Mouse (Mus musculus): ENCODE measurements at regions not wholly inside any gene's neighbourhood (a gene's known extent, or its start where the extent isn't known, plus 50 kb on each side); places are given as distances from the start of the nearest gene placed in this dataset.
A peak's percentile ranks its signal among the peaks of the same experiment; 100 is the strongest.

DNA sequence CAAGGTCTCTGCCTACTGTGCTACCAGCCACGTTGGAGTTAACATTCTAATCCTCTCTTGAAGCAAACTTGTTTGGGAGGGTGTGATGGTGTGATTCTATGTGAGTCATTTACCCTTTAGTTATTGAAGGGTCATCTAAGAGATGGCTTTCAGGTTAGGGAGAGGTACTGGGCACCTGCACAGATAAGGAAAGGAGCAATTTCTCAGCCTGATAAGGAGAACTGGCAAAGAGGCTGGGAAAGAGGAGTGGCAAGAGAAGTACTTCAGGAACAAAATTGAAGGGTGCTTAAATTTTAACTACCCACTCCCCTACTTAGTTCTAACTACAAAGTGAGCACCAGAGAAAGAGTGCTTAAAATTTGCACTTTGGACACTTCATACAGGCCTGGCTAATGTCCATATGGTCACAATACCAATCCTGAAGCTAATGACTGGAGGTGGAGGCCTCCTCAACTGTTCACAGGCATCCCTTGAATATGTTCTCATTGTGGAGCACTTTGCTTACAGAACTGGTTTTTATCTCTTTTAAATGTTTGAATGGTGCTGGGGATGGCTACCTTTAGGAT lies 197.1 kb downstream of the Tmsb4x start:
- ATAC-seq (replicated peaks; ENCODE audit: low read depth, poor library complexity, severe bottlenecking) = no peak

DNA sequence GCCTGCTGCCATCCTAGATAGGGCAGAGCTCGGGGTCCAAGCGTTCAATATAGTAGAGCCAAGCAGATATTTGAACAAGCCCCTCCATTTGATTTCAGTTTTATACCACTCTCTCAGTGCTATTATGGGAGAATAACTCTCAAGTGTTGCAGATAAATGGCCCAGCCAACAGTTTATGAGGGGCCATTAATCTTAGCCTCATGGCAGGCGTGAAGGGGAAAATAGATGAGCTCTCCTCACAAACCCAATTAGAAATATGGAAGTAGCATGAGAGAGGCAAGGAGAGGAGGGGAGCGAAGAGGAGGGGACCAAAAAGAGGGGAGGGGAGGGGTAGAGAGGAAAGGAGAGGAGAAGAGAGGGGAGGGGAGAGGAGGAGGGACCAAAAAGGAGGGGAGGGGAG lies 213.3 kb downstream of the Tmsb4x start:
- no peak for ATAC-seq (replicated peaks; ENCODE audit: low read depth, poor library complexity, severe bottlenecking)

DNA sequence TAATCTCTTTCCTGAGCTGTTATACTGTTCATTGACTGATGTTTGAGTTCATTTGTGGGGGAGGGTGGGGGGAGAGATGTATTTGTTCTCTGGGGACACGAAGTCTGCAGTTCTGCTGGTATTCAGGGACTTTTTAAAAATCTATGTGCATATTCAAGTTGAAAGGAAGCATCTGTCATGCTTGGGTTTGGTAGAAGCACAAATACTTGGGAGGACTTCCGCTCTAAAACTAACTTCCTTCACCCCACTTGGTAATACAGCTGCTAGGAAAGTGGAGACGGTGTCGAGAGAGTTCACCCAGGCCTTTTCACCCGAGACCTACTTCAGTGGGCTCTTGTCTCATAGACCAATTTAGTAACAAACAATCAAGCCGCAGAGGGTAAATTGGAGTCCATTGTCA lies 228.1 kb downstream of the Tmsb4x start:
- 0 out of 2 replicates have a peak, but pooled peaks have one; percentile 39 for ATAC-seq (replicated peaks; ENCODE audit: low read depth, poor library complexity, severe bottlenecking)

DNA sequence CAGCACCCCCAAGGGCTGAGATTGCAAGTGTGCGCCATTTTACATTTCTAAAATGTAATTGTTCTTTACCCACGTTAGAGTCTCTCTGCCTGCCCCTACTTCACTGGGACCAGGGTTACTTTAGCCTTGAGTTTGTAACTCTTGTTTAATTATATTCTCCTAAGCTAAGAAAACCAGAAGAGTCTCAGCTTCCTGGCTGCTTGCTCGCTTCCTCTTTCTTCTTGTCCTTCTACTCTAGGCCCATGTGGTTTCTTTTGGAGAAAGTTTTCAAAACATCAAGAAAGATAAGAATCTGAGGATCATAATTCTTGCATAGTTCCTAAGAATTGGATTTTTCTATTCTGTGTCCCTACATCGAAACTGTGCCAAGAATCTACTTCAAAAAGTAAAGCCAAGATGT lies 228.6 kb downstream of the Tmsb4x start:
- ATAC-seq (replicated peaks; ENCODE audit: low read depth, poor library complexity, severe bottlenecking) = peak; percentile 69

DNA sequence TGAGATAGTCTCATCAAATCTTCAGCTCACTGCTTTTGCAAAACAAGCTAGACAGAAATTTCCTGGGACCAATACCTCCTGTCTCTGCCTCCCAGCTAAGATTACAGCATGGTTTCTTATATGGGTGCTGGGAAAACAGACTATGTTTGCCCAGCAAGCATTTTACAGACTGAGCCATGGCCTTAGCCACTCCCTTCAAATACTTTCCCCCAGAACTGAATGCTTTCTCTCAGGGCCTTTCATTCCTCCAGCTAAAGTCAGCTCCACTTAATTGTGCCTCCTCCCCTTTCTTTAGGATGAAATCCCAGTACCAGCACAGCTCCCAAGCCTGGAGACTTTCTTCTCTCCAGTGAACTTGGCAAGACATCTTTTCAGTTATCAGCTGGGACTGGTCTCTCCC lies 232.1 kb downstream of the Tmsb4x start:
- ATAC-seq (replicated peaks; ENCODE audit: low read depth, poor library complexity, severe bottlenecking) = no peak

DNA sequence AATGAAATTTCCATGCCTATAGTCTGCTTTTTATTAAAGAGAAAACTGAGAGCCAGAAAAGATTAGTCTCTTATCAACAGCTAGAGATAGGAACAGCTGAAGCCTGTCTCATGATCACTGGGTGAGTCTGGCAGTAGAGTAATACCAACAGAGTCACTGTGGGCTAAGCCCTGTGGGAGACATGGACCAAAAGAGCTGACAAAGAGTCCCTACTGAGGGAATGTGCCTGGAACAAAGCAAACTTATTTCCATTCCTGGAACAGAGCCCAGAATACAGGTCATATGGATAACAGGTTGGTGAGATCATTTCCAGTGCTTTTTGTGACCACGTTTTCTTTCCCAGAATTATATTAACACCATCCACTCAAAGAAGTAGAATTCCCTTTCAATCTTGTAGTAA lies 237.4 kb downstream of the Tmsb4x start:
- ATAC-seq (replicated peaks; ENCODE audit: low read depth, poor library complexity, severe bottlenecking) = no peak

DNA sequence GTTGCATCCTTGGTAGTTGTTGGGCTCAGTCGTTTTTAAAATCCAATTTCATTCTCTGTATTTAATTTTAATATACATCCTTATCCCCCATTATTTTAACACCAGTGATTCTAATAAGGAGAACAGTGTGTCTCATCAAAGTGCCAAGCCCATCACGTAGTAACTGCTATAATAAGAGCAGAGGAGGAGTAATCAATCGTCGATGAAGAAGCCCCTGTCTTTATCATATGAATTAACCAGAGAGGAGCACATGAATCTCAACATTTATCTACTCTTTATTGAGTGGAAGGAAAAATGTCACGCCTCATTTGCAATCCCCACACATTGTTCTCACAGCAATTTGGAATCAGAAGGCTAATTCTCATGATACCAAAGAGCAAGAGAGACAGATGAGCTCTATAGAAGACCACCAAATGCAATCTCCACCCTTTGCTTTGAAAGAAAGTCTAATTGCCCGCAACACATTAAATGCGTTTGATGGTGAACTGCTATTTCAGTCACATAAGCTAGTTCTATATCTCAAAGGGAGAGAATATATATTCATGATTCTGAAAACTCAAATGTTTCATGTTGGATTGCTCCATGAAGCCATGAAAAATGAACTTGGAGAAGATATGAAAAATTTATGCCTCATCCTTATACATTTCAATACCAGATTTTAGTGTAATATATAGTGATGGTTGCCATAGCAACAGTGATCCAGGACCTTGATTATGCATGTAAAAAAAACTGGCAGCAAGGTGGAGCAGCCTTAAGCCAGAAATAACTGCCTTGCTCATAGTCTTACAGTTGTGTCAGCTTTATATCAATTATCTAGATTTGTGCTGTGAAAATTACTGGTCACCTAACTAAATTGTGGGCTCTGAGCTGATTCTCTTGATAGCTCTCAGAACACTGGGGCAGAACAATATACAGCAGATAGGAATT lies 244.2 kb downstream of the Tmsb4x start:
- no peak for ATAC-seq (replicated peaks; ENCODE audit: low read depth, poor library complexity, severe bottlenecking)

DNA sequence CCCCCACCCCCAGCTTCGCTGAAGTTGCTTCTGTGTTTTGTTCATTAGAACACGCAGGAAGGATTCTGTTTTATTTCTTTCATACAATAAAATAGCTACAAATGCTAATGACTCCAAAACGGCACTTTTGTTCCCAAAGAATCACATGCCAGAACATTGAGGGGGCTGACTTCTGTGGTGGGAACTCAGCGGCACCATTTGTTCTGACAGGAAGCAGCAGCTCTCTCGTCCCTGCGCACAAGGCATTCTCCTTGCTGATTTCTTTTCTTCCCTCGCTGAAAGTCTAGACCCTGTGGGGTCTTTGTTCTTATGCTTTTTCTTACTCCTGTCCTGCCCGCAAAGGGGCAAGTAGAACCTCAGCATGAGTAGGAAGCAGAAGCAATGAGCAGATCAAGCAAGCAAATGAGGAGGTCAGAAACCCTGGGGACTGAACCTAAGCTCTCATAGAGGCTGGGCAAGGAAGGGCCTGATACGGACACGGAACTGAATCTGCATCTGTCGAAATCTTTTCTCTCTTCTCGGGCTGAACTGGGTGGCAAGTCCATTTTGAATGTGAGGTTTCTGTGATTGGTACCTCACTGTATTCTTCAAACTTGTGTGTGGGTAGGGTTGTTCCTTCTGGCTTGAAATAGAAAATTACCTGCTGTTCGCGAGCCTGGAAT lies 256.5 kb downstream of the Tmsb4x start:
- peak; percentile 79 for ATAC-seq (replicated peaks; ENCODE audit: low read depth, poor library complexity, severe bottlenecking)

DNA sequence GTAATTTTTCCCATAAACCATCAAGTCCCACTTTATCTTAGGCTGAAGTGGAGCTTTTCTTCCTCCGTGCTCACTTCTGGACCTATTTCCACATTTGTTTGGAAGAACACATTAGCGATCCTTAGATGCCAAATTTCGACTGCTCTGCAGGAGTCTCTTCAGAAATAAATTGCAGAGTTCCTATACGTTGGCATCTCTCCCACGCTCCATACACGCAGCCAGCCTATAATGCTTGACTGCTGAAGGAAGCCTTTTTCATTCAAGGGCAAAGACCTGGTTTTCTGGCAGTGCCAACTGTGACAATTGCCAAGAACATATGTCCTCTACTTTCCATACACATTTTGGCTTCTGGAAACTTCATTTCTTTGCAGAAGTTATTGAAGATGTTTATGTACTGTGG lies 258.1 kb downstream of the Tmsb4x start:
- no peak for ATAC-seq (replicated peaks; ENCODE audit: low read depth, poor library complexity, severe bottlenecking)

DNA sequence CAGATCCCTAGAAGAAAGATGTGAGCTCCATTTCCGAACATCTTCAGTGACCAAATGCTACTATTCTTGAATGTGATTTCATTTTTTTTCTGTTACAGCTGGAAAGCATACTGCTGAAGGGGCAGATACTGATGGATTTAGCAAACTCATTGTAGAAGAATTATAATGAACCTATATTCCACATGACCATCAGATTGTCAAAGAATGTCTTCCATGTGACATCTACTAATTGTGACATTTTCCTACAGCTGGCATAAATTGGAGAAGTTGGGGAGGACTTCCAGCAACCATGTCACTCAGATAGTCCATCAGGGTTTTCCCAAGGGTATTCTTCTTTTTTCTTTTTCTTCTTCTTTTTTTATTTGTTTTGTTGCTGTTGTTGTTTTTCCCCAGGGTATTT lies 263.2 kb downstream of the Tmsb4x start:
- ATAC-seq (replicated peaks; ENCODE audit: low read depth, poor library complexity, severe bottlenecking) = no peak

DNA sequence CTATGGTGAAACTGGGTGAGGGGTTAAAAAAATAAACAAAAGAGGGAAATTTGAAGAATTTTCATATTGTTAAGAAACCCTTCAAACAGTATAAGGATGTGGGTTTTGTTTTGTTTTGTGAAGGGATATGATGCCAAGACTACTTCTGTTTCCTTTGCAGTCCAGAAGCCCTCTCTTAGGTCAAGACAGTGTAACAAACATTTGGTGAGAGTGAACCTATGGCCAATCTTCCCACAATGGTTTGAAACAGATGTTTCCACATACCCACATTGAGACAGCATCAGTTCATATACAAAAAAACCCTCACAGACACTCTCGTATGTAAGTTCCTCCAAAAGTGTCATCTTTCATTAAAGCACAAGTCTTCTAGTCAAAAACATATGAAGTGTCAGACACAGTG lies 263.6 kb downstream of the Tmsb4x start:
- peak; percentile 79 for ATAC-seq (replicated peaks; ENCODE audit: low read depth, poor library complexity, severe bottlenecking)

DNA sequence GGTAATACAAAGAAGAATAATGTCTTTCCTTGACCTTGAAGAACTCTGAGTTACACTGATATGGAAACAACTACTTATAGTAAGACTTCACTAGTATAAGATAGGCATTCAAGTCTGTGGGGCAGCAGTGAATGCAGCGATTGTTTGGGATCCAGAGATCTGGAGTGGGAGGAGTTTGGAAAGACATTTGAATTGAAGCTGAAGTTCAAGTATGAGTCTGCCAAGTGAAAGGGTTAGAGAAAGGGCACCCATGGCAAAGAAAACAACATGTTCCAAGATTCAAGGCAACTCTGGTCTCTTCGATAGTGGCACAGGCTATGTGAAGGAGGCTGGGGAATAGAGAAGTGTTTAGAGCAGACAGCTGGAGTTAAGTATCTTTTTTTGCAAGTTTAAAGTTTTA lies 275.3 kb downstream of the Tmsb4x start:
- ATAC-seq (replicated peaks; ENCODE audit: low read depth, poor library complexity, severe bottlenecking) = no peak

DNA sequence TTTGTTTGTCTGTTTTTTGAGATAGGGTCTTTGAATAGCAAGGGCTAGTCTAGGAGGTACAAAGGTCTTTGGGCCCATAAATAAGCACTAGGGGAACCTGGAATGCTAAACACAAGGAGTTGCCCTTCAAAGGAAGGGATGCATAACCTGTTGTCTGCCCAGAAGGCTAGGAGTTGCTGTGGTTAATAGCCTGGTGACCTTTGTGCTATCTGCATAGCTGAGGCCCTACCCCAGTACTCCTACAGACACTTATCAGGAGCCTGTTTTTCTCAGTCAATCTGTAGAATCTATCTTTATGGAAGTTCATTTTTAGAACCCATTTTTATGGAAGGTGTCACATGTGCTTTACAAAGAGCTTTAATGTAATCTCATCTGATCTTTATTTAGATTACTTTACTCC lies 276.6 kb downstream of the Tmsb4x start:
- no peak for ATAC-seq (replicated peaks; ENCODE audit: low read depth, poor library complexity, severe bottlenecking)

DNA sequence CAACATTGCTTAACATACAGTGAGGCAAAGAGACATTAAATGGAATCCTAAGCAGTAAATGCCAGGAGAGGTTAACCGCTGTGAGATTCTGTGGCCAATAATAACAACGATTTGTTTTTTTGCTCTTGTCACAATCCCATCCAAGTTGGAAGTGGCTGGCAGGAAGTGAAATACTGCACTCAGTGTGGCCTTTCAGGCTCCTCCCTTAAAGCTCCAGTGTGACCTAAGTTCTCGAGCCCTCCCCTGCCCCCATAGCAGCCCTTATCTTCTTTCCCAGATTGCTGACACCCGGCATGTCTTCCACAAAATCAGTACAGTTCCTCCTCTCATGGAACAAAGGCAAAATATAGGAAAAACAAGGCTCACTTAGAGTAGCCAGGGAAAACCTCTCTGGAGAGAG lies 278.1 kb downstream of the Tmsb4x start:
- no peak for ATAC-seq (replicated peaks; ENCODE audit: low read depth, poor library complexity, severe bottlenecking)

DNA sequence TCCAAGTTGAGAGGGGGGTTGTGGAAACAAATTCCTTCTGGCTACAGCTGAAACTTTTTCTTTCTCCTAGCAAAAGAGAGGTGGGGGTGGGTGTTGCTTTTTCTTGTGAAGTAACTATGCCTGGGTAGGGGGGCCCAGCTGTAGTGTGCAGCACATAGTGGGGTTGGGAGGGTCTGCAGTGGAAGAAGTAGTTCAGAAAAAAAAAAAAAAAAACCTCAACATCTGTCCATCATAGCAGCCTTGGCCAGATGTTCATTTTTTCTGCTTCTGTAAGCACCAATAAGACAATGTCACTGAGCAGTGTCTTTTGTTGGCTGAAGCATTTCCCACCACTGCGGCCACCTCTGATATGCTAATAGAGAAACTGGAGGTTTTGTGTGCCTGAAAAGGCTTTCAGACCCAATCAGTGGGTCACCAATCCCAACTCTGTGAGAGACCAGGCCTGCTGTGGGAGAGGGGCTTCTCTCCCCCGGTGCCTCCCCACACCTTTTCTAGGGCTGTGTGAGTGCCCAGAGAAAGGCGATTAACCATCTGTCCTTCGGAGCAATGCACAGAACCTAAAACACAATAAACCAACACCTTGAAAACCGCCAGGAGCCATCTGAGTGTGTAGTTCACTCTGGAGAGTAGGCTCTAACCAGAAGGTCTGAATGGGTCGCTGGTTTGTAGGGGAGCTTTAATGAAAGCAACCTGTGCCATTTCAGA lies 279.2 kb downstream of the Tmsb4x start:
- ATAC-seq (replicated peaks; ENCODE audit: low read depth, poor library complexity, severe bottlenecking) = no peak

DNA sequence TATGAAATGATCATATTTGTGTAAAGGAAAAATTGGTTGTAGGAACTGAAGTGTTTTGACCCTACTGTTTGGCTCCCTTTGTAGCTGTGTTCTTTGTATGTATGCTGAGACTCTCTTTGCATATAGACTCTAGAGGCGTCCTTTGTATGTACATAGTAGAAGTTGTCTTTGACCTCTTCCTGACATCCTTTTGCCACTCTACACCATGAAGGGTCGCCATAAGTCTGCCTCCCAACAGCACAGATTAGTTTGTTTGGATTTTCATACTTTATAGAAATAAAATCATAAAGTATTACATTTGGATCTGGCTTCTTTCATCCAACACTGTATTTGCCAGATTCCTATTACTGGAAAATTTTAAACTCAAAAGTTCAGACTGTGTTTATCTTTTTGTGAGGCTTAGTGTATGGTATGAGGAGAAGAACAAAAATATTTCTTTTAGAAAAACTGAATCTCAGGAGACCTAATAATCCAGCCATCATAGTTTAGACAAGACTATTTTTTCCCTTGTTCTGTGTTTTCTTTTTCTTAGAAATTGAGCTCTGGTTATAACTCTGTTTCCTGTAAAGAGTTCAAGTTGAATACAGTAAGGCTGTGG lies 293.7 kb downstream of the Tmsb4x start:
- no peak for ATAC-seq (replicated peaks; ENCODE audit: low read depth, poor library complexity, severe bottlenecking)

DNA sequence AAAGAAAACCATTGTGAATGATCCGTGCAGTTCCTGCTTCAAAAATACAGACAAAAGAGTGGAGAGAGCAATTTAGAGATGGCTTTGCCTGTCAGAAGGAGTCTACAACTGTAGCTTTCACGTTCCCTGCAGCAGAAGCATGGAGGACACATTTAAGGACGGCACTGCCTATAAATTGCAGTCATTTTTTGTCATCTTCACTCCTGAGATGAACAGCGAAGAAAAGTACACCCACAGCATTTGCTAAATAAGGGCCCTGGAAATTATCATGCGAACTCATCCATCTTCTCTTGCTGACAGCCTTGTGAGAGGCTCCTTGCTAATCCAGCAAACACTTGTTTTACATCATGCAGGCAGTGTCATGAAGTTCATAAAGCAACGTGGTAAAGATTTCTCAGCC lies 302.5 kb downstream of the Tmsb4x start:
- ATAC-seq (replicated peaks; ENCODE audit: low read depth, poor library complexity, severe bottlenecking) = no peak

DNA sequence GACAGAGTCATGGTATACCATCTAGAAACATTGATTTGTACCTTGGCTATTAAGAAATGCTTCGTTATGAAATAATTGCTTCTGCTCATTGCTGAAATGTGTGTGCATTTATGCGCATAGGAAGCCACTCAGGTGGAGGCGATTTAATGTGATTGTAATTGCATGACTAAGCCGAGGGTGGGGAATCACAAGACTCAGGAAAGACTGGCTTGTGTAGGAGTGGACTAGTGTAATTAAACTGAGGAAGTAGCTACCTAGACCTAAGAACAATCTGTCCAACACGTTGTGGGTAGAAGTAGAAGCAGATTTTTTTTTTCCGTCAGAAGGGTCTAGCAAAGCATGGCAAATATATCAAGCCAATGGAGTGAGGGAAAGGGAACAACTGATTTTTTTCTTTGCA lies 308.4 kb downstream of the Tmsb4x start:
- no peak for ATAC-seq (replicated peaks; ENCODE audit: low read depth, poor library complexity, severe bottlenecking)

DNA sequence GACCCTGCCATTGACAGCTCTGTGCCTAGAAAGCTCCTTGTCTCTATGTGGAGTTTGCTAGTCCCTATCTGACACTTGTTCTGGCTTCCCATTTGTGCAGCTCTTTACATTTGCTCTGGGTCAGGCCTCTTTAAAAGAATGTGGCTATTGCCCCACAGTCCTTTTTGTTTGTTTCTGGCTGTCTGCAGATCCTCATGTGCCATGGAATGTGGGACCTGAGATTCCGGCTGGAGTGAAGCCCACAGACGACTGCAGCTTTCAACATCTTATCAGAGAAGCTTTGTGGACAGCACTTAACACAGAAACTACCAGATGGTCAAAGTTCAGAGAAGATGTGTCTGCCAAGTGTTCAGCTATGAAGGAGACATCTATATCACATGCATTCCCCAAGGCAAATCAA lies 309.7 kb upstream of the Egfl6 start:
- no peak for ATAC-seq (replicated peaks; ENCODE audit: low read depth, poor library complexity, severe bottlenecking)

DNA sequence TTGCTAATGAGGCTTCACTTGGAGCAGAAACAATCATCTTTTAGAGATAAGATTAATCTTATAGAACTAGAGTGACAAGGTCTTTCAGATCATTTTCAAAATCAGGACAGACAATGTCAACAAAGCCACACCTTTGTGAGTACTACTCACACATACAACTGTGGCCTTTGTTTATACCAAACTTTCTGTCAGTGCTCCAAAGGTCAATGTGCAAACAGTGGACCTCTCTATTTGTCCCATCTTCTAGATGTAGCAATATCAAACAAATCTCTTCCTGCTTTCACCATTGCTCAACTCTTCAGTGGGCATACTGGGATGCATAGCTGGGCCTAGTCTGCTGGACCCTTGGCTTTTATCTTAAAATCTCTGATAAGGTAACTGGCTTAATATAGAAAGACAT lies 300.9 kb upstream of the Egfl6 start:
- no peak for ATAC-seq (replicated peaks; ENCODE audit: low read depth, poor library complexity, severe bottlenecking)

Measured in common myeloid progenitor, adult 5-6 weeks (primary cell).